Mouse (Mus musculus): Measurements from ENCODE around the gene Rin2.

DNA sequence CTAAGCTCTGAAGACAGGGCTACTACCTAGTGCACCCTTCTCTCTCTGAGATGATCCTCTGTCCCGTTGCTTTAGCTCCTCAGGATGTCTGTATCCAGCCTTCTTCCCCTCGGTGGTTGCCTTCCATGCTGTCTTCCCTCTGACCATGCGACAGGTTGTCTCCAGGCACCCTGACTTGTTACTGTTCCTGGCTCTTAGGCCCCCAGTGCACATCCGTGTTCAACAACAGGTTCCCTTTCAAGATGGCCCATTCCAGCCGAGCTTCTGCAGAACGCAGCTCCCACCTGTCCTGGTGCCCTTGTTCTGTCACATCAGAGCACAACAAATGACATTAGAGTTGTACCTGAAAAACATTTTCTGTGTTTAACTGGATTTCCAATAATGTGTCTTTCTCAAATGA, 22.1 kb downstream of the Rin2 start:
- no peak for TF ChIP-seq CHD1 (IDR thresholded peaks at IDR 0.05; ENCODE audit: low read depth, low read length)
- TF ChIP-seq IRF4 (IDR thresholded peaks at IDR 0.05; ENCODE audit: low read depth, low read length) = no peak
- no peak for TF ChIP-seq CTCF (conservative IDR thresholded peaks at IDR 0.05 in 1 of 2, IDR thresholded peaks at IDR 0.05 in 1 of 2; ENCODE audit: low read depth in 2 of 2, low read length in 2 of 2)
- TF ChIP-seq ELF1 (IDR thresholded peaks at IDR 0.05; ENCODE audit: low read depth, low read length) = no peak
- TF ChIP-seq POLR2A (IDR thresholded peaks at IDR 0.05; ENCODE audit: low read depth, low read length) = no peak
- no peak for TF ChIP-seq ZMIZ1 (IDR thresholded peaks at IDR 0.05; ENCODE audit: low read depth, low read length)
- no peak for TF ChIP-seq JUN (IDR thresholded peaks at IDR 0.05; ENCODE audit: insufficient read depth, low read depth, low read length)
- no peak for TF ChIP-seq E2F4 (IDR thresholded peaks at IDR 0.05; ENCODE audit: insufficient replicate concordance, low read depth, low read length)
- TF ChIP-seq UBTF (IDR thresholded peaks at IDR 0.05; ENCODE audit: low read depth, low read length) = no peak
- no peak for TF ChIP-seq EP300 (IDR thresholded peaks at IDR 0.05; ENCODE audit: low read length)
- TF ChIP-seq GABPA (IDR thresholded peaks at IDR 0.05; ENCODE audit: insufficient replicate concordance, low read depth, low read length) = no peak
- no peak for TF ChIP-seq MEF2A (IDR thresholded peaks at IDR 0.05; ENCODE audit: borderline replicate concordance, low read depth, low read length)
- no peak for TF ChIP-seq USF1 (IDR thresholded peaks at IDR 0.05; ENCODE audit: low read depth, low read length)
- TF ChIP-seq ETS1 (conservative IDR thresholded peaks at IDR 0.05; ENCODE audit: low read depth, low read length) = no peak
